Mouse (Mus musculus) lung, embryonic 16.5 days (tissue): ENCODE data around the gene Tbc1d32. TPM values are rescaled to one million over a fixed set of nuclear protein-coding genes. Genes with fewer than 3 reads are reported as not detected.
"Not testable (repeated sequence)": the region's sequence is repeated elsewhere in the genome, so short reads cannot be mapped to it uniquely, and the experiment has no call there.

Experiments used
- ATAC-seq: fragments of 200-750 bp; cut with Nextera tagmentation; 2 replicates; pipeline ENCODE4 v1.8.0; 2017; ENCODE audit warnings: low read depth, mild to moderate bottlenecking, moderate library complexity
- H3K27ac ChIP-seq: fragments of 300-500 bp; sonication (generic); 2 replicates; pipeline ENCODE4 v1.5.1; 2014; ENCODE audit warnings: mild to moderate bottlenecking, control low read depth, low read length
- H3K27me3 ChIP-seq: fragments of 300-500 bp; sonication (generic); 2 replicates; pipeline ENCODE4 v1.6.1; 2014; ENCODE audit warnings: low read depth, low read length, mixed read lengths; ENCODE audit not compliant: control insufficient read depth, insufficient read depth
- H3K36me3 ChIP-seq: fragments of 300-500 bp; sonication (generic); 2 replicates; pipeline ENCODE4 v1.6.1; 2014; ENCODE audit warnings: low read length; ENCODE audit not compliant: control insufficient read depth, insufficient read depth
- H3K4me1 ChIP-seq: fragments of 300-500 bp; sonication (generic); replicated peaks from 2 replicates; pipeline ENCODE4 v1.6.1; 2014; ENCODE audit warnings: low read length, mixed read lengths; ENCODE audit not compliant: control insufficient read depth, insufficient read depth
- H3K4me2 ChIP-seq: fragments of 300-500 bp; sonication (generic); 2 replicates; pipeline ENCODE4 v1.6.1; 2014; ENCODE audit warnings: low read depth, low read length, control low read depth
- H3K4me3 ChIP-seq: fragments of 300-500 bp; sonication (generic); 2 replicates; pipeline ENCODE4 v1.5.1; 2014; ENCODE audit warnings: mild to moderate bottlenecking, low read length, control low read depth
- H3K9ac ChIP-seq: fragments of 300-500 bp; sonication (generic); 2 replicates; pipeline ENCODE4 v1.6.1; 2014; ENCODE audit warnings: low read length, control low read depth
- H3K9me3 ChIP-seq: fragments of 300-500 bp; sonication (generic); 2 replicates; pipeline ENCODE4 v1.6.1; 2016; ENCODE audit warnings: low read length; ENCODE audit not compliant: control insufficient read depth
- WGBS: fragments of 180-500 bp; shearing (Covaris S2); extraction: QIAGEN DNeasy Blood & Tissue Kit; methylation state at CpG from one replicate; pipeline ENCODE4 v1.1.7; 2014; 5-methylcytosine and 5-hydroxymethylcytosine counted together
- polyA plus RNA-seq: library from polyadenylated mRNA; unstranded; fragments of >200 nt; fragmentation: Nextera tagmentation; extraction: Ambion mirVana; gene quantifications from 2 replicates; pipeline ENCODE4 v1.2.1, GENCODE M21; 2015

The Tbc1d32 gene
- polyA plus RNA-seq, 1 experiment from 2014 or later, result 3.9 TPM

GRCm38 (mm10) chr10:56181727-56182126 is 46.8 kb downstream of the Tbc1d32 start:
- no peak for ATAC-seq
- 96% methylated on average over 1 of the region's 1 CpGs for WGBS
- H3K4me2 ChIP-seq, result no peak overlapping the region

GRCm38 (mm10) chr10:56173184-56173583 is 55.3 kb downstream of the Tbc1d32 start:
- ATAC-seq, result no peak
- Histone ChIP-seq H3K36me3 (no peaks in the 10 kb centered on the region), H3K27me3 (no peaks in the 10 kb centered on the region), H3K4me2 (no peak overlapping the region), H3K4me1 (no peaks in the 10 kb centered on the region), H3K9me3 (no peaks in the 10 kb centered on the region), H3K4me3 (no peak overlapping the region), H3K27ac (no peak overlapping the region), H3K9ac (no peak overlapping the region)
- WGBS, result 73% methylated on average over 5 of the region's 5 CpGs

More at GRCm38 (mm10) chr10:56181727-56182126, 46.8 kb downstream of the Tbc1d32 start:
- Histone ChIP-seq H3K4me1 (no peaks in the 10 kb centered on the region), H3K9ac (no peak overlapping the region), H3K9me3 (no peaks in the 10 kb centered on the region), H3K36me3 (0 out of 2 replicates have a peak, but pooled peaks cover 2% of the 10 kb centered on the region), H3K27ac (no peak overlapping the region), H3K4me3 (no peak overlapping the region), H3K27me3 (no peaks in the 10 kb centered on the region)

DNA sequence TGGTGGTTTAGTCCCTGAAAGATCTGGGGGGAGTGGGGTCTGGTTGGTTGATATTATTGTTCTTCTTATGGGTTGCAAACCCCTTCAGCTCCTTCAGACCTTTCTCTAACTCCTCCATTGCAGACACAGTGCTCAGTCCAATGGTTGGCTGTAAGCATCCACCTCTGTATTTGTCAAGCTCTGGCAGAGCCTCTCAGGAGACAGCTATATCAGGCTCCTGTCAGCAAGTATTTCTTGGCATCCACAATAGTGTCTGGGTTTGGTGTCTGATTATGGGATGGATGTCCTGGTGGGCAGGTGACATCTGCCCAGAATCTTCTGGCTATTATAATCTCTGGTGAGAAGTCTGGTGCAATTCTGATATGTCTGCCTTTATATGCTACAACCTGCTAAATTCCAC is 60.8 kb downstream of the Tbc1d32 start:
- not testable (repeated sequence) for ATAC-seq

DNA sequence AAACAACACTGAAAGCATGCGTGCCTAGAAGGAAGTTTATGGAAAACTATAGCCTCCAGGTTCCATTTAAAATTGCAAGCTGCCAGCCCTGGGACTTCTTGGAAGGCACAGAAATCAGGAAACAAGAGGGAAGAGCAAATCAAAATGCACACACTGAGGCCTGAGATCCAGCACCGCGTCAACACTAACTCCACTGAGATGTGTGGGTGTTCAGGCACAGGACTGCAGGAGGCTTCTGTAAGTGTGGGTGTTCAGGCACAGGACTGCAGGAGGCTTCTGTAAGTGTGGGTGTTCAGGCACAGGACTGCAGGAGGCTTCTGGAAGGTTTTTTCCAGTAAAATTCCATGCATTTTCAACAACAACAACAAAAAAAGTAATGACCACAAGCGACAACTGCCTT is 62.7 kb downstream of the Tbc1d32 start:
- H3K4me1 ChIP-seq, result no peaks in the 10 kb centered on the region
- H3K4me3 ChIP-seq, result no peak overlapping the region
- WGBS, result 88% methylated on average over 4 of the region's 4 CpGs
- H3K9me3 ChIP-seq, result no peaks in the 10 kb centered on the region
- ATAC-seq, result no peak
- H3K36me3 ChIP-seq, result no peaks in the 10 kb centered on the region
- H3K4me2 ChIP-seq, result no peak overlapping the region
- H3K27ac ChIP-seq, result no peak overlapping the region
- no peaks in the 10 kb centered on the region for H3K27me3 ChIP-seq
- H3K9ac ChIP-seq, result no peak overlapping the region

More for the DNA sequence above, 60.8 kb downstream of the Tbc1d32 start:
- not testable (repeated sequence) for H3K4me1 ChIP-seq, H3K9me3 ChIP-seq, H3K4me3 ChIP-seq, H3K36me3 ChIP-seq, H3K27me3 ChIP-seq, H3K4me2 ChIP-seq, H3K27ac ChIP-seq, H3K9ac ChIP-seq

DNA sequence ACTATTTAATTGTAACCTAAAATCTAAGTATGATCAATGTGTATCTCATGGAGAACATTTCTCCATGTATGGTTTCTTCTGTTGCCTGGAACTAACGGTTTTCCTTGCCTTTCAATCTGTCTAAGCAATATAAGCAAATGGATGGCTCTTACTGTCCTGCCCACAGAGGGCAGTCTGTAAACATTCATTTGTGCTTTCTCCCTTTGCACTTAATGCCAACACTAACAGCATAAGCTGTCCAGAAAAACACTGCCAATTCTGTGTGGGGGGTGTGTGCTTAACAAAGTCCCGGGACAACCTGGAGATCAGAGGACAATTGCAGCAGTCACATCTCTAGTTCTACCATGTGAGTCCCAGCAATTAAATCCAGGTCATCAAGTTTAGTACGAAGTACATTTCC is 64.1 kb downstream of the Tbc1d32 start:
- Histone ChIP-seq H3K9ac (no peak overlapping the region), H3K36me3 (no peaks in the 10 kb centered on the region), H3K4me1 (no peaks in the 10 kb centered on the region), H3K27ac (no peak overlapping the region), H3K4me3 (no peak overlapping the region), H3K4me2 (no peak overlapping the region), H3K9me3 (no peaks in the 10 kb centered on the region), H3K27me3 (no peaks in the 10 kb centered on the region)
- WGBS, result 73% methylated on average over 3 of the region's 3 CpGs
- ATAC-seq, result no peak

- Histone ChIP-seq H3K27ac (no peak overlapping the region), H3K9me3 (no peaks in the 10 kb centered on the region), H3K4me3 (no peak overlapping the region), H3K9ac (no peak overlapping the region), H3K4me2 (no peak overlapping the region), H3K27me3 (no peaks in the 10 kb centered on the region), H3K36me3 (no peaks in the 10 kb centered on the region), H3K4me1 (no peaks in the 10 kb centered on the region)
- WGBS, result 93% methylated on average over 2 of the region's 2 CpGs
- no peak for ATAC-seq
These were observed 69.7 kb downstream of the Tbc1d32 start for GRCm38 (mm10) chr10:56158748-56159147.

GRCm38 (mm10) chr10:56158207-56158606 is 70.3 kb downstream of the Tbc1d32 start:
- Histone ChIP-seq H3K4me2 (no peak overlapping the region), H3K36me3 (no peaks in the 10 kb centered on the region), H3K27me3 (no peaks in the 10 kb centered on the region), H3K9me3 (no peaks in the 10 kb centered on the region), H3K4me1 (no peaks in the 10 kb centered on the region), H3K4me3 (no peak overlapping the region), H3K9ac (no peak overlapping the region), H3K27ac (no peak overlapping the region)
- WGBS, result 65% methylated on average over 3 of the region's 3 CpGs
- no peak for ATAC-seq

DNA sequence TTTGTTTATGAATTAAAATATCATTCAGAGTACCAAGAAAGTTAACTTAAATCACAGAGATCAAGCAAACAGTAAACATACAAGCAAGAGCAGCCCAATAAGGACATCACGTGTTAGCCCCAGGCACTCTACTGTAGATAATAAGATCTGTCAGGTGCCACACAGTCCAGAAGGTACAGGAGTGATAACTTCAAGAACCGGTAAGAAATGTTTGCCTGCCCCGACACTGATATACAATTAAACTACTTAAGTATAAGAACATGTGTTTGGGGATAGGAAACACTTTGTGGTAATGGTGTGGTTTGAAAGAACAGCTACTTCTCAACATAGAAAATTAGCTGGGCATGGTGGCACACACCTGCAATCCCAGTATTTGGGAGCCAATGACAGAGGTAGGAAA is 71.5 kb downstream of the Tbc1d32 start:
- Histone ChIP-seq H3K4me2 (no peak overlapping the region), H3K36me3 (no peaks in the 10 kb centered on the region; the same call in 1 of the 2 replicates), H3K9me3 (no peaks in the 10 kb centered on the region), H3K4me3 (no peak overlapping the region), H3K27ac (no peak overlapping the region), H3K9ac (no peak overlapping the region), H3K4me1 (no peaks in the 10 kb centered on the region), H3K27me3 (no peaks in the 10 kb centered on the region)
- 80% methylated on average over 3 of the region's 3 CpGs for WGBS
- no peak for ATAC-seq

DNA sequence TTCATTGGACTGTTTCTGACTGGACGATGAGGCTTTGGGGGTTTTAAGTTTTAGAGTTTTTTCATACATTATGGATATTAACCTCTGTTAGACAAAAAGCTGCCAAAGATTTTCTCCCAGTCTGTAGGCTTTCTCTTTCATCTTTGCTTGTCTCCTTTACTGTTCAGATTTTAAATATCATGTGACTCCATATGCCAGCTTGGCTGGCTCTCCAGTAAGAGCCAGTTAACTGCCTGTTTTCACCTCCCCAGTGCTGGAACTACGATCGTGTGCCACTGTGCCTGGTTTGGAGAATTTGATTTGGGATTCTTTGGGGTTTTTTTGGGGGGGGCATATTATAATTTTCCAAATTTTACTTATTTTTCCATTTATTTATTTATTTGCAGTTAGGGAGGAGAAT is 79.6 kb downstream of the Tbc1d32 start:
- no peak for ATAC-seq
- no peaks in the 10 kb centered on the region for H3K27me3 ChIP-seq
- H3K9ac ChIP-seq, result no peak overlapping the region
- H3K27ac ChIP-seq, result no peak overlapping the region
- no peaks in the 10 kb centered on the region; the same call in 1 of the 2 replicates for H3K36me3 ChIP-seq
- no peaks in the 10 kb centered on the region for H3K9me3 ChIP-seq
- H3K4me2 ChIP-seq, result no peak overlapping the region
- H3K4me3 ChIP-seq, result no peak overlapping the region
- no peaks in the 10 kb centered on the region for H3K4me1 ChIP-seq
- WGBS, result 93% methylated on average over 3 of the region's 3 CpGs

- no peak overlapping the region for H3K4me3 ChIP-seq
- H3K9me3 ChIP-seq, result no peaks in the 10 kb centered on the region
- no peaks in the 10 kb centered on the region for H3K36me3 ChIP-seq
- H3K4me2 ChIP-seq, result no peak overlapping the region
- H3K27ac ChIP-seq, result no peak overlapping the region
- no peaks in the 10 kb centered on the region for H3K4me1 ChIP-seq
- 90% methylated on average over 5 of the region's 5 CpGs for WGBS
- no peaks in the 10 kb centered on the region for H3K27me3 ChIP-seq
- H3K9ac ChIP-seq, result no peak overlapping the region
- ATAC-seq, result no peak
These were observed 91.3 kb downstream of the Tbc1d32 start for GRCm38 (mm10) chr10:56137191-56137590.
